Mouse (Mus musculus): ENCODE data around the gene Slc35f5.

Gene Slc35f5

DNA sequence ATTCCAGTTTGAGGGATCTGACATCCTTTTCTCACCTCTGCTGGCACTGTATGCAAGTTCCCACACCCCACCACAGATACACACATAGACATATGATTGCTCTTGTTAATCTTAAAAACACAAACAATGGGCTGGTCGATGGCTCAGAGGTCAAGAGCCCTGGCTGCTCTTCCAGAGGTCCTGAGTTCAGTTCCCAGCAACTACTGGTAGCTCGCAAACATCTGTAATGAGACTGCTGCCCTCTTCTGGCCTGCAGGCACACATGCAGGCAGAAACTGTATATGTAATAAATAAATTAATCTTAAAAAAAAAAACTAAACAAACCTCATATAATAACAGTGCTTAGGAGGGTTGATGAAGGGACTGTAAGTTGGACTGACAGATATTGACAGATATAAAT, 13.8 kb downstream of the Slc35f5 start:
- no peak for DNase-seq (ENCODE audit: low spot score in 2 of 2)

DNA sequence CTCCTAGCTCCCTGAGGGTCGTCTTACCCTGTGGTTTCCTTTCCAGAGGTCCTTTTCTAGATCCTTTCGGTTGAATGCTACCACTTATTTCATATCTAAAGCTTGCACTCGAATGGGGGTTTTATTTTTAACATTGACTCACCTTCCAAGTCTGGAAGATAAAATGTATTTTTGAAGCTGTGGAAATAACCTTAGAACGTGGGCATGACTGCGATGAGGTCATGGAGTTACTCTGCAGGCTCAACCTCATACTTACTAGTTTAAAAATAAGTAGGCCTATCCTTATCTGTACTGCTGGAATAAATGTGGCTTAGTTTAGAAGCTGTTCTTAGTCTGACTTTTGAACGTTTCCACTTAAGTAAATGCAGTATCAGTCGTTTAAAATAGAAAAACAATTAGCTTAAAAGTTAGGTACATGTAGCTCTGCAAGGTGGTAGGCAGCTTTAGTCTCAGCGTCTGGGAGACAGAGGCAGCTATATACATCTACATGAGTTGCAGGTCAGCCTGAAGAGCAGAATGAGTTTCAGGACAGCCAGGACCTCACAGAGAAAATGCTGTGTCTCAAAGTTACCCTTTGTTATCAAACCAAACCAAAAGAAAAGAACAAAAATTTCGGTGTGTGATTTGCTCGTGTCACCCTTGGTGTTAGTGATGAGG, 15.2 kb downstream of the Slc35f5 start:
- no peak for DNase-seq (ENCODE audit: low spot score in 2 of 2)

DNA sequence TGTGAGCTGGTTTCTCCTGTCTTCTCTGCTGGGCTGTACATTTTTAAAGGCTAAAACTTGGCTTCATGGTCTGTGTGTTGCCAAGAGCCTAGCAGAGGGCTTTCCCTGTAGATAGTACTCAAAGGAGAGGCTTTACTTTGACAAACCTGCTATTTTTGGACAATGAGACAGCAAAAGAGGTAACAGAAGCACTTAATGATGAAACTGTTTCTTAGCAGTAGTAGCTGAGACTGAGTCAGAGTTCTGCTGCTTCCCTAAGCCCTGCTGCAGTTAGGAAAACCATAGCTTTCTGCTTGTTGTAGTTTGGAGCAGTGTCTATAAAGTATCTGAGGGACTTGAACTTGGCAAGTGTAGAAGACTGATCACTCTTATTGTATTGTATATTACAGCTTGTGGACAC, 16.6 kb downstream of the Slc35f5 start:
- no peak for DNase-seq (ENCODE audit: low spot score in 2 of 2)

DNA sequence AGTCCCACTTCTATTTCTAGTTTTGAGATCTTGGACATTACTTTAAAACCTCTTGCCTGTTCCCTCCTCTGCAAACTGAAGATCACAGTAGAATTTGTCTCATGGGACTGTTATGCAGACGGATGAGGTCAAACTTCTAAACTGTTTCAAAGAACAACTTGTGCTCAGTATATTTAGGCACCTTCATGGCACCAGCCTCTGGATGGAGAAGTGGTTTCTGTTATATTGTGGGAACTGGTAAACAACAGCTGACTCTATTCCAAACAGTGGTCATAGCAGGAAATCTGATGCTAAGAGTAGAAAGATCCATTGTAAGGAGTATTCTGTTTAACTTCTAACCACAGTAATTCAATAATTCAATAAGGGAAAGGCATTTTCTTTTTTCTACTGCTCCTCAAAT, 17.7 kb downstream of the Slc35f5 start:
- DNase-seq (ENCODE audit: low spot score in 2 of 2) = no peak

DNA sequence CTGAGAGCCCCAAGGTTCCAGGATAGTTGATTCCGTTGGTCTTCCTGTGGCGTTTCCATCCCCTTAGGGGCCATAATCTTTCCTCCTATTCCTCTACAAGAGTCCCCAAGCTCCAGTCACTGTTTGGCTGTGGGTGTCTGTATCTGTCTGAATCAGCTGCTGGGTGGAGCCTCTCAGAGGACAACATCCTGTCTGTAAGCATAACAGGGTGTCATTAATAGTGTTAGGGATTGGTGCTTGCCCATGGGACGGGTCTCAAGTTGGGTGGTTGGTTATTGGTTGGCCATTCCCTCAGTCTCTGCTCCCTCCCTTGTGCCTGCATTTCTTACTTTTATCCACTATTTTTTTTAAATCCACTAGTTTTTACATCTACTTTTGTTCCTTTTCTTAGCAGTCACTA, 20.7 kb downstream of the Slc35f5 start:
- DNase-seq (ENCODE audit: low spot score in 2 of 2) = no peak

DNA sequence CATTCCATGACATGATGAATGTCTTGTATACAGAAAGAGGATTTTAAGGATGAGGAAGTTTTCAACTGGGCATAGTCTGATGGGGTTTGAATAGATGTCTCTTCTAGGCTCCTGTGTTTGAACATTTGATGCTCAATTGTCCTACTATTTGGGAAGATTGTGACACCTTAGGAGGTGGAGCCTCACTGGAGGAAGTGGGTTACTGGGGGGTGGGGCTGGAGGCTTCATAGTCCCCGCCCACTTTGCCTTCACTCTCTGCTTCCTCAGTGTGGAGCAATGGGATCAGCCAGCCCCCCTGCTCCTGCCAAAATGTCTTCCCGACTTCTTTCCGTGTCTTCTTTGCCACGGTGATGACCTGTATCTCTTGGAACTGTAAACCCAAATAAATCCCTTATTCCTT, 43.2 kb downstream of the Slc35f5 start:
- DNase-seq (ENCODE audit: low spot score in 2 of 2) = no peak

DNA sequence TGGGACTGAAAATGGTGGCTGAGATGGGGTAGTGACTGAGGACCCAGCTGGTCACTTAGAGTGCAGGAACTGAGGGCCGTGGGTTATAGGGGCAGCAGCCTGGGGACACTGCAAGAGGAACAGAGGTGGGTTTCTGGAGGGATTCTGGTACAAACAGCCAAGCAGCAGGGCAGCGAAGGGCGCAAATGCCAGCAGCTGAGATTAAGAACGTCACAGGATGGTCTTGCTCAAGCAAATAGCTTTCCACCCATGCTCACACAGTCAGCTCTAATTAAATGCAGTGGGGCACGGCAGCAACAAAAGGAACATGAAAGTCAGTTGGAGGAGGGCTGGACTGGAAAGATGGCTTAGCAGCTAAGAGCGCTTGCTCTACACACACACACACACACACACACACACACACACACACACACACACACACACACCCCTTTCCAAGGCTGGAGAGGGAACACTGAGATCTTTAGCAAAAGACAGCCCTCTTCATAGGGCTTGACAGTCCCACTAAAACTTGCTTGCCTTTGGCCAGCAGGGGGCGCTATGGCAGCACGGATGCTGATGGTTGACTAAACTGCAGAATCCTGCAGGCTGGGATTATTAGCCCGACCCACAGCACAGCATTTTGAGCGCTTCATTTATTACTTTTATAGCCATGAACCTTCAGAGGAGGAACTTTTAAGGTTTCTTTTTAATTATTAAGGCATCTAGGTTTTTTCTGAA, 46.9 kb downstream of the Slc35f5 start:
- peak; percentile 90 to 96 for DNase-seq (ENCODE audit: low spot score in 2 of 2)

DNA sequence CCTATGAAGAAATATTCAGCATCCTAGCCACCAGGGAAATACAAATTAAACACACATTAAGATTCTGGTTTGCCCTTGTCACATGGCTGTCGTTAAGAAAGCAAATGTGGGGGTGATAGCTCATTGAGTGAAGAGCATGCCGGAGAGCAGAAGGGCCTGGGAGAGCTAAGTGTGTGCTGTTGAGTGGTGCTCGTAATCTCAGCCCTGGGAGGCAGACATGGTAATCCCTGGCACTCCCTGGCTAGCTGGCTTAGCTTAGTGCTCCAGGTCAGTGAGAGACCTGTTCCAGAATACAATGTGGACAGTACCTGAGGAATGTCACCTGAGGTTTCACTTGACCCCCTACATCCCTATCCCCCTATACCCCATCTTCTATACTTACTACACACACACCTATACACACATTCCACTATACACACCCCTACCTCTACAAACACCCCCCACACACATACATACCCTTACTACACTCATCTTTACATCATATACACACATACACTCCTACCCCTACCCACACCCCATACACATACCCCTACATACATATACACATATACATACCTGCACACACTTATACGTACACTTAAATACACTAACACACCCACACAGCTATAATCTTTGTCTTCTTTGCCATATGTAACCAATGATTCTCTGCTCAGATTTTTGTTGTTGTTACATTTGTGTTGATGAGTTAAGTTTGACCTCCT, 64.1 kb downstream of the Slc35f5 start:
- no peak for DNase-seq (ENCODE audit: low spot score in 2 of 2)

DNA sequence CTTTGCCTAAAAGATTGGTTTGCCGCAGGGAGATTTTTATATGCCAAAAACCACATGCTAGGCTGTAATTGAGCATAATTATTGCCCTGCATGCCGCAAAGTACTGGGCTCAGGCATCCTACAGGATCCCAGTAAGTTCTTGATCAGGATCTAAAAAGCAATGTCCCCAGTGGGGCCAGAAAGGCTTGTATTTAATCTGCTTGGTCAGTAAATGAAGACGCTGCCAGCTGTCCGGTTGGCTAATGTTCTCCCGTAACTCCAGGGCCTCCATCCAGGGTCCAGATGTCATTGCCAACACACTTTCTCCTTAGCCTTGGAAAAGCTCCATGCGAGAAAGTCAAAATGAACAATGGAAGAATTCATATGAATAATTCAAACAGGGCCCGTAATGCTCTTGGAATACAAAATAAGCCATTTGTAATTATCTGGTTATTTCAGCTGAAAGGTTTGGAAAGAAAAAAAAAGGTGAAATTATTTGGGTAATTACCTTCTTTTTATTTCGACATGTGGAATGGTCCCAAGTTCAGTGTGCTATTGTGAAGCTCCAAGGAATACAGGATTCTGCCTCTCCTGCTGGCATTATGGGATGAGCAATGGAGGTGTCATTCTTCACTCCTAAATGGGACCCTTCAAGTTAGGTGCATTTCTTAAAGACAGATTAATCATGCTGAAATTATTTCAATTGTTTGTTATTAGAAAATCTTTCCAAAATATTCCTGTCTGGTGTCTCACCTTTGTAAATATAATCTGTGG, 79.3 kb downstream of the Slc35f5 start:
- peak; percentile 42 to 47 for DNase-seq (ENCODE audit: low spot score in 2 of 2)

DNA sequence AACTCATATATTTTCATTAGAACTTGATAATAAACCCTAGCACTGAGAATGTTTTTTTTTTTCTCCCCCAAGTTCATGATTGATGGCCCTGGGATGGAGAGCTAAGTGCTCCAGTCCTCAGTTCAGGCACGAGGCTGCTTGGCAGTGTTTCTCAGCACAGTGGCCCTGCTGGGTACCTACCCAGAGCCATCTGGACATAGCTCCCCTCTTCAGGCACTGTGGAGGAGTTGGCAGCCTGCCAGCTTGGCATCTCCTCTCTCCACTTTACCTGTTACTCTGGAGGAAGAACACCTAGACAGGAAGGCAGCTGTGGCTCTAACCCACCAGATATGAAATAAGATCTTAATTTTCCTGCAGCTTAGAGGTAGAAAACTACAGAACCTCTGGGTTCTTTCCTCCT, 83.2 kb downstream of the Slc35f5 start:
- no peak for DNase-seq (ENCODE audit: low spot score in 2 of 2)

All from right cerebral cortex, postnatal 10 days (tissue).